7 mouse cellular contexts compared by ENCODE assay signal in genomic region chr17:68841097-68841891, GRCm38 (mm10). TPM values are rescaled to one million over a fixed set of nuclear protein-coding genes. Genes with fewer than 3 reads are reported as not detected.
DNase-seq lines count a peak whose midpoint lies in the region; ATAC-seq and TF ChIP-seq lines count a peak whose summit lies in the region.

No protein-coding gene starts in this region.

- DNase-seq in cerebellum, adult 18-20 months, result peak; percentile 32 to 69
- no peak for DNase-seq in liver, embryonic 13.5 days
- DNase-seq in urinary bladder, postnatal 25 days (ENCODE audit: low spot score), result peak; percentile 54

- H3K9ac ChIP-seq in heart, embryonic 13.5 days, result peak overlapping the region; percentile 76
- H3K9ac ChIP-seq in kidney, embryonic 16.5 days (replicated peaks; ENCODE audit: low read length), result peak overlapping the region; percentile 53
- H3K9ac ChIP-seq in liver, embryonic 13.5 days, result no peak overlapping the region
- peak overlapping the region; percentile 72 for H3K9ac ChIP-seq in neural tube, embryonic 14.5 days (replicated peaks; ENCODE audit: low read depth, low read length)

- H3K27me3 ChIP-seq in heart, embryonic 13.5 days (replicated peaks), result peaks cover 84% of the 10 kb centered on the region
- peaks cover 61% of the 10 kb centered on the region for H3K27me3 ChIP-seq in kidney, embryonic 16.5 days (ENCODE audit: insufficient read depth, low read length)
- H3K27me3 ChIP-seq in liver, embryonic 13.5 days, result peaks cover 65% of the 10 kb centered on the region
- peaks cover 5% of the 10 kb centered on the region for H3K27me3 ChIP-seq in neural tube, embryonic 14.5 days (ENCODE audit: control insufficient read depth, insufficient read depth, low read length)

- WGBS in heart, embryonic 13.5 days, result under 1% methylated on average over 72 of the region's 75 CpGs
- WGBS in kidney, embryonic 16.5 days, result under 1% methylated on average over 67 of the region's 75 CpGs
- WGBS in liver, embryonic 13.5 days (ENCODE audit: insufficient replicate concordance), result 1% methylated on average over 72 of the region's 75 CpGs
- under 1% methylated on average over 75 of the region's 75 CpGs for WGBS in neural tube, embryonic 14.5 days

- H3K4me1 ChIP-seq in embryonic fibroblast, embryonic 13.5 days (ENCODE audit: control insufficient read depth, insufficient read depth, low read length), result no peaks in the 10 kb centered on the region
- H3K4me1 ChIP-seq in heart, embryonic 13.5 days, result peaks cover 39% of the 10 kb centered on the region
- peaks cover 30% of the 10 kb centered on the region for H3K4me1 ChIP-seq in kidney, embryonic 16.5 days (ENCODE audit: insufficient read depth, low read length)
- peaks cover 6% of the 10 kb centered on the region; the same call in 1 of the 2 replicates for H3K4me1 ChIP-seq in liver, embryonic 13.5 days (replicated peaks)
- peaks cover 15% of the 10 kb centered on the region for H3K4me1 ChIP-seq in neural tube, embryonic 14.5 days (ENCODE audit: control insufficient read depth, insufficient read depth, low read length)

- no peaks in the 10 kb centered on the region for H3K9me3 ChIP-seq in heart, embryonic 13.5 days
- no peaks in the 10 kb centered on the region for H3K9me3 ChIP-seq in kidney, embryonic 16.5 days (ENCODE audit: low read length)
- H3K9me3 ChIP-seq in liver, embryonic 13.5 days (replicated peaks), result no peaks in the 10 kb centered on the region
- H3K9me3 ChIP-seq in neural tube, embryonic 14.5 days (ENCODE audit: control insufficient read depth, low read length), result no peaks in the 10 kb centered on the region

- peak; percentile 54; the same call in 1 of the 2 replicates for TF ChIP-seq CTCF in embryonic fibroblast, embryonic 13.5 days (IDR thresholded peaks at IDR 0.05; ENCODE audit: borderline replicate concordance, insufficient read depth, low read length)

- no peak for TF ChIP-seq POLR2A in embryonic fibroblast, embryonic 13.5 days (IDR thresholded peaks at IDR 0.05; ENCODE audit: low read depth, low read length)

- no peaks in the 10 kb centered on the region for H3K36me3 ChIP-seq in heart, embryonic 13.5 days
- no peaks in the 10 kb centered on the region for H3K36me3 ChIP-seq in kidney, embryonic 16.5 days (ENCODE audit: insufficient read depth, low read length)
- no peaks in the 10 kb centered on the region for H3K36me3 ChIP-seq in liver, embryonic 13.5 days
- no peaks in the 10 kb centered on the region for H3K36me3 ChIP-seq in neural tube, embryonic 14.5 days (ENCODE audit: control insufficient read depth, insufficient read depth, low read length)

- ATAC-seq in heart, embryonic 13.5 days (ENCODE audit: extremely low read depth, insufficient number of reproducible peaks, low FRiP score, low TSS enrichment), result no peak; the same call in 1 of the 2 replicates
- ATAC-seq in kidney, embryonic 16.5 days (ENCODE audit: low FRiP score, low TSS enrichment), result peak; percentile 78
- 0 out of 2 replicates have a peak, but pooled peaks have one; percentile 23 for ATAC-seq in liver, embryonic 13.5 days (ENCODE audit: low read depth)
- peak; percentile 73 for ATAC-seq in neural tube, embryonic 14.5 days (ENCODE audit: low read depth)

- peak overlapping the region; percentile 98 for H3K4me2 ChIP-seq in heart, embryonic 13.5 days
- peak overlapping the region; percentile 91 for H3K4me2 ChIP-seq in kidney, embryonic 16.5 days (replicated peaks; ENCODE audit: low read depth, low read length)
- peak overlapping the region; percentile 61 for H3K4me2 ChIP-seq in liver, embryonic 13.5 days
- H3K4me2 ChIP-seq in neural tube, embryonic 14.5 days (ENCODE audit: low read depth, low read length), result peak overlapping the region; percentile 99

- no peak overlapping the region for H3K27ac ChIP-seq in embryonic fibroblast, embryonic 13.5 days (ENCODE audit: insufficient read depth, low read length)
- H3K27ac ChIP-seq in heart, embryonic 13.5 days (replicated peaks), result no peak overlapping the region
- H3K27ac ChIP-seq in kidney, embryonic 16.5 days (ENCODE audit: low read length), result no peak overlapping the region
- H3K27ac ChIP-seq in liver, embryonic 13.5 days, result no peak overlapping the region
- H3K27ac ChIP-seq in neural tube, embryonic 14.5 days (ENCODE audit: low read depth, low read length), result peak overlapping the region; percentile 44; the same call in 1 of the 2 replicates

- peak overlapping the region; percentile 46 for H3K4me3 ChIP-seq in embryonic fibroblast, embryonic 13.5 days (ENCODE audit: insufficient read depth, low read length)
- H3K4me3 ChIP-seq in heart, embryonic 13.5 days, result peak overlapping the region; percentile 65
- H3K4me3 ChIP-seq in kidney, embryonic 16.5 days (ENCODE audit: low read length), result peak overlapping the region; percentile 58
- H3K4me3 ChIP-seq in liver, embryonic 13.5 days (replicated peaks), result peak overlapping the region; percentile 39
- peak overlapping the region; percentile 50 for H3K4me3 ChIP-seq in neural tube, embryonic 14.5 days (ENCODE audit: low read depth, low read length)

RNA-seq across cellular contexts. Expression of gene Tmem200c, which starts 14.9 kb away (rescaled TPM):
- not detected in 2 replicates for polyA plus RNA-seq in embryonic fibroblast, embryonic 13.5 days (2011; ENCODE audit: insufficient read length, low read depth, missing spikeins)
- polyA plus RNA-seq in heart, embryonic 13.5 days (2015; fragmentation: Nextera tagmentation; extraction: Ambion mirVana), result 0.04 and 0.09 TPM in 2 replicates
- polyA plus RNA-seq in kidney, embryonic 16.5 days (2015; fragmentation: Nextera tagmentation; extraction: Ambion mirVana), result 0.41 and 0.52 TPM in 2 replicates
- polyA plus RNA-seq in liver, embryonic 13.5 days (2015; fragmentation: Nextera tagmentation; extraction: Ambion mirVana), result 0.08 TPM in 1 of 2 replicates, not detected in the other
- 3.3 and 4.0 TPM in 2 replicates for polyA plus RNA-seq in neural tube, embryonic 14.5 days (2014; fragmentation: Nextera tagmentation; extraction: Ambion mirVana)
